Mouse (Mus musculus): ENCODE measurements around the gene Traf3.

DNA sequence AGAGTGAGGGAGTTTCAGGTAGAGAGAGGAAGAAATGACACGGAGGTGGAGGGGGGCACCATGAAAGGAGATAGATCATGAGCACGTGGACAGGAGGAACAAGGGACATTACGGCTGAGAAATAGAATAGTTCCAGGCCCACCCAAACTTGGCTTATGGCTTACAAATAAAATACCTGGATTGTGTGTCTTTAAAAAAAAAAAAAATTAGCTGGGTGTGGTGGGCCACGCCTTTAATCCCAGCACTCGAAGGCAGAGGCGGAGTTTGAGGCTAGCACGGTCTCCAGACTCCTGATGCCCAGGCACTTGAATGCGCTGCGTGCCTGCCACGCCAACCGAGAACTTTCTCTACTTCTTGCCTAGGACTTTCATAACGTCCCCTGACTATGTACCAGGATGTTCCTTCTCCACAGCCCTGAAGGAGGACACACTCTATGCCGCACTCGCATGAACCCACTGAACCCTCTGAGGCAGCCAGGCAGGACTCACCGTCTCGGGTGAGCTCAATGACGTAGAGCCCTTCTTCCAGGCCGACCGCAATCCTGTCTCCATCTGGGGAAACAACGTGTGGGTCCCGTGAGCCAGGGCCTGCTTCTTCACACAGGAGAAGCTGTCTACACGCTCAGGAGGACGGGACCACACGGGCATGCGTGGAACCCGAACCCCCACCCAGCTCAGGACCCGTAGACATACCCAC lies 135.3 kb downstream of the Traf3 start:
- TF ChIP-seq MAX (IDR thresholded peaks at IDR 0.05) (no peak), CTCF (IDR thresholded peaks at IDR 0.05; ENCODE audit: control insufficient read depth, insufficient read depth, insufficient read length) (no peak), USF1 (IDR thresholded peaks at IDR 0.05; ENCODE audit: low read depth) (no peak), MYOG (IDR thresholded peaks at IDR 0.05; ENCODE audit: control insufficient read depth, extremely low read depth, insufficient read length) (no peak)
